Mouse (Mus musculus) cortical plate, adult 2 months (tissue): Measurements from ENCODE around the gene Rab13. TPM values are rescaled to one million over a fixed set of nuclear protein-coding genes. Genes with fewer than 3 reads are reported as not detected.

Source experiments
- H3K27ac ChIP-seq: fragments of 200-500 bp; 2 replicates; pipeline ENCODE4 v1.5.1; 2012; ENCODE audit warnings: low read length, control low read depth, inconsistent platforms; ENCODE audit not compliant: insufficient read depth
- H3K4me1 ChIP-seq: fragments of 200-500 bp; 2 replicates; pipeline ENCODE4 v1.6.1; 2011; ENCODE audit warnings: low read length; ENCODE audit not compliant: control insufficient read depth, insufficient read depth
- H3K4me3 ChIP-seq: fragments of 200-500 bp; 2 replicates; pipeline ENCODE4 v1.5.1; 2011; ENCODE audit warnings: mild to moderate bottlenecking, low read length, control low read depth; ENCODE audit not compliant: insufficient read depth
- CTCF ChIP-seq: fragments of 200-500 bp; IDR thresholded peaks from 2 replicates; pipeline ENCODE4 v1.5.1; 2011; ENCODE audit warnings: mild to moderate bottlenecking, control low read depth, low read length; ENCODE audit not compliant: insufficient read depth; ENCODE audit errors: extremely low read depth
- POLR2A ChIP-seq: fragments of 200-500 bp; IDR thresholded peaks from 2 replicates; pipeline ENCODE4 v1.6.1; 2011; ENCODE audit warnings: mild to moderate bottlenecking, low read length, control low read depth; ENCODE audit not compliant: insufficient read depth; ENCODE audit errors: extremely low read depth
- polyA plus RNA-seq: library from polyadenylated mRNA; depleted of rRNA; stranded (reverse); fragments of >200 nt; gene quantifications from 2 replicates; pipeline ENCODE4 v1.2.3, GENCODE M21; 2012

Rab13 gene
- polyA plus RNA-seq, 1 experiment, result 9.5 TPM

DNA sequence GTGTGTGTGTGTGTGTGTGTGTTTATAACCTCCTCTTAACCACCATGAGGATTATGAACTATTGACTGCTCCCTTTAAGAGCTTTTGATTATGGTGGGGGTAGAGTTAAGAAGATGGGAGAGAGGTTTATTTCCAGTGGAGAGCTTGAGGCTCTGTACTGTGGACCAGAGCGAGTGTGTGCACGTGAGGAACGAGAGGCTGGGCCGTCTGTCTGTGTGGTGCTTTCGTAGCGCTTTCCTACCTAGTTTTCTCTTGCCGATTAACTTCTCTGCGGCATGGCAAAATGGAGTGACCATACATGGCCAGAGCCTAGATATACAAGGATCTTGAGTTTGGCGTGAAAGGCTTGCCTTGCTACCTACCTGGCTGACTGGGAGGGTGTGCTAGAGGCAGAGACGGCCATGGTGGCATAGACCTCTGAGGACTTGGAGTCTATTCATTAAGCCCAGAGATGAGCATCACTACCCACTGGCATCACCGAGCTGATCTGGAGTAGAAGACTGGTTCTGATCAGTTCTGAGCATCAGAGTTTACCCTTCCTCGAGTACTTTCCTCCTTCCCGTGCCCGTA is 42.4 kb downstream of the Rab13 start:
- Histone ChIP-seq H3K4me1 (peaks cover 7% of the 10 kb centered on the region), H3K4me3 (no peak overlapping the region), H3K27ac (no peak overlapping the region)
- TF ChIP-seq POLR2A, result no peak
- no peak for TF ChIP-seq CTCF

DNA sequence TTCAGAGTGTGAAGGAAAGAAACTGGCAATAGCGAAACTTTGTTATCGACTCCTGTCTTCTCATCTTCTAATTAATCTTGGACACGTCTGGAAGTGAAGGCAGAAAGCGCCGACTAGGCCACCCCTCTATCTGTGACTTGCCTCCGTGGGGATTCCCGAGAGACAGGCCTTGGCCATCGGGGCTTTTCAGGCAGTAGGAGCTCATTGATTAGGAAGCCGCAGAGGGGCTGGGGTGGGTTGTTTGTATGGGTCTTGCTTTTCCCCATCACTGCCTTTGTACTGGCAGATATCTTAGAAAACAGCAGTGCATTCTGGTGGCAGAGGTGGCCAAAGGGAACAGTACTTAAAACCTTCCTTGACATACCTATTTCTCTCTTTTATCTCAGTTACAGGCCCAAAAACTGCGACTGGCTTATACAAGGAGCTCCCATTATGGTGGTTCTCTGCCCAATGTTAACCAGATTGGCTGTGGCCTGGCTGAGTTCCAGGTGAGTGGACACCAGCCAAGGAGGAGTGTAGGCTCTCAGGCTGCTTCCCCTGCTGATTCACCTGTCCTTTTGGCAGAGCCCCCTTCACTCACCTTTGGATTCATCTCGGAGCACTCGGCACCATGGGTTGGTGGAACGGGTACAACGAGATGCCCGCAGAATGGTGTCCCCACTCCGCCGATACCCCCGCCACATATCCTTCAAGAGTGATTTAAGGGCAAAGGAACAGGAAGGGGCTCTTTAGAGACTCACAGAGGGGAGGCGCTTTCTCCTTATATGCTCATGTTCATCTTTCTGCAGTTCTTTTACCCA is 43.4 kb downstream of the Rab13 start:
- H3K27ac ChIP-seq, result no peak overlapping the region
- peaks cover 6% of the 10 kb centered on the region for H3K4me1 ChIP-seq
- no peak for TF ChIP-seq POLR2A
- no peak for TF ChIP-seq CTCF
- H3K4me3 ChIP-seq, result no peak overlapping the region

DNA sequence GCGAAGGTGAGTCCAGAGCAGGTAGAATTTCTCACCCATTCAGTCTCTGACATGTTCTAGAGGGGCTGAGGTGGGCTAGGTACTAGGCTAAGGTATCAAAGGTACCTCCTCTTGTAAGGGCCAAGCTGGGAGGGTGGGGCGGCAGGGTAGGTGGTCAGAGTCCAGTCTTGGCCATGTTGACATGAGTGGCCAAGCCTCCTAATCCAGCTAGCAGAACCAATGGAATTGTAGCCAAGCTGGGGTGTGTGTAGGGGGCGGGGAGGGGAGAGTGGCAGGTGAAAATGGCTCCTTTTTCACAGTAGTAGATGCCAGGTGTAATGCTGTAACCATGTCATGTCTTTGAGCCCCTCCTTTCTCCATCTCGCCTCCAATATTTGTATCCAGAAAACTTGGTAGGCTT is 45.0 kb downstream of the Rab13 start:
- no peak overlapping the region for H3K4me3 ChIP-seq
- no peak overlapping the region for H3K27ac ChIP-seq
- TF ChIP-seq CTCF (no peak), POLR2A (no peak)
- H3K4me1 ChIP-seq, result peaks cover 6% of the 10 kb centered on the region

DNA sequence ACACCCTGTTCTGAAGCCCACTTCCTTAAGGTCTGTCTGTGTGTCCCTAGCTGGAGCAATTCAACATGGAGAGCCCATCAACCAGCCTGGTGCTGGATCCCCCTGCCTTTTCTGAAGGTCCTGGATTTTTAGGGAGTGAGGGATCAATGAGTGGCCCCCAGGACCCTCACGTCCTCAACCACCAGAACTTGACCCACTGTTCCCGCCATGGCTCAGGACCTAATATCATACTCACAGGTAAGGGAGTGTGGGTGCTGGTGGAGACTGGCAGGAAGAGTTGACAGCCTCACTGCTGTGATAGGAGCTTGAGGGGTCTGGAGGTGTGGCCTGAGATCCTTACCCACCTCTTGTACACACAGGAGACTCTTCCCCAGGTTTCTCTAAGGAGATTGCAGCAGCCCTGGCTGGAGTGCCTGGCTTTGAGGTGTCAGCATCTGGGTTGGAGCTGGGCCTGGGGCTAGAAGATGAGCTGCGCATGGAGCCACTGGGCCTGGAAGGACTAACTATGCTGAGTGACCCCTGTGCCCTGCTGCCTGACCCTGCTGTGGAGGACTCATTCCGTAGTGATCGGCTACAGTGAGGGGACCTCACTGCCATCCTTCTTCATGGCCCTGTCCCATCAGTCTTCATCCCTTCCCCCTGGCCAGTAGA is 49.8 kb downstream of the Rab13 start:
- Histone ChIP-seq H3K4me3 (no peak overlapping the region), H3K27ac (no peak overlapping the region), H3K4me1 (peaks cover 1% of the 10 kb centered on the region; the same call in 1 of the 2 replicates)
- TF ChIP-seq POLR2A (no peak), CTCF (no peak)

DNA sequence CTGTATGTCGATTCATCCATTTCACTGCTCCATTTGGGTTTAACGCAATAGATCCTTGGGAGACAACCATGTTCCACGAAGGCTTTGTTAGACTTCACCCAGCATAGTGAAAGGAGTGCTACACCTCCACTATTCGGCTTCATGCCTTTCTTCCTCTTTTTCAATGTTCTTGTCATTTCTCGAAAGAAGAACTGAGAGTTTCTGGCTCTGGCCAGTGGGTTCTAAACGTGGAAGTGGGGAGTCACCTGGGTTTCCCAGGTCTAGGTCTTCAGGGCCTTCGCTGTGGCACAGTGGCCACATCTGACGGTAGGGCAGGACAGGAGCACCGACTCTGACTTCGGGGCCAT is 51.2 kb downstream of the Rab13 start:
- Histone ChIP-seq H3K27ac (no peak overlapping the region), H3K4me3 (peak overlapping the region; percentile 63; the same call in 1 of the 2 replicates), H3K4me1 (peaks cover 1% of the 10 kb centered on the region; the same call in 1 of the 2 replicates)
- TF ChIP-seq POLR2A, result no peak
- TF ChIP-seq CTCF, result no peak

DNA sequence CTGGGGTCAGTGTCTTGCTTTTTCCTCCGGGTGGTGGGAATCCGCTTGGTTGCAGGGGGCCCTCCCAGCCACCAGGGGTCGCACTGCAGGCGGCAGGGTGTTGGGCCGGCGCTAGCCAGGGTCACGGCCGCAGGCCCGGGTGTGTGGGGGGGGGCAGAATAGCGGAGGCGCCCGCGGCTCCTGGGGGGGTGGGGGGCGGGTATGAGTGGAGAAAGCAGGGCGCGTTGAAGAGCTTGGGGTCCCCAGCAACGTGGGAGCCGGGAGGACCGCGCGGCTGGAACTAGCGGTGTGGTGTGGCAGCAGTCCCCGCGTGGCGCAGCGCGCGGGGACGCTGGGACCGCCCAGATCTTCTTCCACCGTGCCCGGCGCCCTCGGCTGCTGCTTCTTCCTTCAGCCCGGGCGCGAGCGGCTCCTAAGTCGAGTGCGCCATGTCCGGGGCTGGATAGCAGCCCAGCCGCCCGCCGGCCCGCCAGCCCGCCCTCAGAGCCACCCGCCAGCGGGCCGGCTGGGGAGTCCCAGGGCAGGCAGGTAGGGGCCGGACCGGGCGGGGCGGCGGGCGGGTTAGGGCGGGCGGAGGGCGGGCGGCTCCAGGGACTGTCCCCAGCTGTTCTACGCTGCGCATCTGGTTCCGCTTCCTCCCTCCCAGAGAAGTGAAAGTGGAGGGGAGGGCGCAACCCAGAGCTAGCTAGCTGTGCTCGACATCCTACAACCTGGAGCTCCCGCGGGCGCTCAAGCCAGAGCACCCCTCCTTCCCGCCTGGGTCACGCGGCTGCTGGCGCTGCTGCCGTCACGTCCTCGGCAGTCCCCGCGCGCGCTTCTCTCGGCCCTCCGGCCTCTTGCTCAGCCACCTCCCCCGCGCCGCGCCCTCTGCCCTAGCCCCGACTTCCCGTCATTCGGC is 51.8 kb downstream of the Rab13 start, which contains the start of gene Dennd4b:
Gene Dennd4b (plus strand): TSS at position 152 of the 898 bp plus-strand sequence.
- H3K4me1 ChIP-seq, result peaks cover 1% of the 10 kb centered on the region; the same call in 1 of the 2 replicates
- TF ChIP-seq CTCF (peak; percentile 57), POLR2A (peak; percentile 75; the same call in 1 of the 2 replicates)

DNA sequence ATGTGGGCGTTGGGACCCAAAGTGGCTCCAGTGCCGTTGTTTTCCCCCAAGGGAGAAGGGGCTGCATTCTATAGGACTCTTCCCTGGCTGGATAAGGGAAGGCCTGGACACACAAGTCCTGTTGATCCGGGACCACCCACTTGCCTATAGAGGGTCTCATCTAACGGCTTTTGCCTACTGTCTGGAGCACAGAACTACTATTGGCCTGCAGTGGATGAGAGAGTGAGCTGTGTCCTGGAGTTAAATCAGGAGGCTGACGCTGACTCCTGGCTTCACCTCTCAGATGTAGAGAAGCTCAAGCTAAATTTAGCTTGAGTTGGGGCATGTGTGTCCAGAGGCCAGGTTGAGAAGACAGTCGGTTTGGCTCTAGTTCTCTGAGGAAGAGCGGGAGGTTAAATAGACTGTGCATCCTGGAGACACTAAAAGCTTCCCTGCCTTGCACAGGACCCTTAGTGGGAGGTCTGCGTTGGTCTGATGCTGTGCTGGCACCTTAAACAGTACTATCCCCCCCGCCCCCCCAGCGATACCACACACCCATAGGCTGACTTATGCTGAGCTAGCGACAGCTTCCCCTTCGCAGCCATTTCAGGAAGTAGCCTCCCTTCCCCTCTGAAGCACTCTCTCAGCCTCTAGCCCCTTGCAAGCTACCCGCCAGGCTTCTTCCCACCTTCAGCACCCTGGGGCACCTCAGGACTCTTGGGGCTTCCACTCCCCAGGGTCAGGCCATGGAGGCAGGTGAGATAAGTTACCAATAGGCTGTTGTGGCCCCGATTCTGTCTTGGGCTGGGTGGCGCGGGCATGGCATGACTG is 52.6 kb downstream of the Rab13 start:
- H3K4me3 ChIP-seq, result peak overlapping the region; percentile 63
- peaks cover 1% of the 10 kb centered on the region; the same call in 1 of the 2 replicates for H3K4me1 ChIP-seq
- TF ChIP-seq CTCF (no peak), POLR2A (no peak)
- peak overlapping the region; percentile 62 for H3K27ac ChIP-seq

More for the DNA sequence above, 51.8 kb downstream of the Rab13 start, which contains the start of gene Dennd4b:
- Histone ChIP-seq H3K27ac (peak within 1 kb of the TSS; percentile 62), H3K4me3 (peak within 1 kb of the TSS; percentile 63)
